Mouse (Mus musculus) embryonic facial prominence, embryonic 12.5 days (tissue): ENCODE data around the gene Olfr251. TPM values are rescaled to one million over a fixed set of nuclear protein-coding genes. Genes with fewer than 3 reads are reported as not detected.

Source experiments
- polyA plus RNA-seq: library from polyadenylated mRNA; unstranded; fragments of >200 nt; fragmentation: Nextera tagmentation; extraction: Ambion mirVana; gene quantifications from 2 replicates; pipeline ENCODE4 v1.2.1, GENCODE M21; 2016

Olfr251 gene
- polyA plus RNA-seq, 1 experiment from 2014 or later, result not detected

Other genes with a start within 250 kb of the Olfr251 start
- not detected in 2 replicates for gene Olfr890, start 234.6 kb upstream of the Olfr251 start, polyA plus RNA-seq
- not detected in 2 replicates for gene Olfr891, start 196.3 kb upstream of the Olfr251 start, polyA plus RNA-seq
- gene Olfr893, start 168.7 kb upstream of the Olfr251 start, polyA plus RNA-seq, result not detected in 2 replicates
- not detected in 2 replicates for gene Olfr894, start 159.0 kb upstream of the Olfr251 start, polyA plus RNA-seq
- gene Olfr143, start 124.3 kb upstream of the Olfr251 start, polyA plus RNA-seq, result not detected in 2 replicates
- gene Olfr895, start 109.2 kb upstream of the Olfr251 start, polyA plus RNA-seq, result not detected in 2 replicates
- not detected in 2 replicates for gene Olfr896-ps1, start 86.0 kb upstream of the Olfr251 start, polyA plus RNA-seq
- gene Olfr25, start 48.0 kb upstream of the Olfr251 start, polyA plus RNA-seq, result not detected in 2 replicates
- gene Olfr898, start 28.7 kb upstream of the Olfr251 start, polyA plus RNA-seq, result not detected in 2 replicates
- gene Olfr250, start 10.2 kb upstream of the Olfr251 start, polyA plus RNA-seq, result not detected in 2 replicates
- not detected in 2 replicates for gene Olfr147, start 24.6 kb downstream of the Olfr251 start, polyA plus RNA-seq
- not detected in 2 replicates for gene Olfr901, start 52.4 kb downstream of the Olfr251 start, polyA plus RNA-seq
- not detected in 2 replicates for gene Olfr902, start 70.6 kb downstream of the Olfr251 start, polyA plus RNA-seq
- gene Olfr904, start 86.1 kb downstream of the Olfr251 start, polyA plus RNA-seq, result not detected in 2 replicates
- not detected in 2 replicates for gene Olfr905, start 94.0 kb downstream of the Olfr251 start, polyA plus RNA-seq
- gene Olfr906, start 110.0 kb downstream of the Olfr251 start, polyA plus RNA-seq, result not detected in 2 replicates
- not detected in 2 replicates for gene Olfr907, start 118.7 kb downstream of the Olfr251 start, polyA plus RNA-seq
- gene Olfr911-ps1, start 144.5 kb downstream of the Olfr251 start, polyA plus RNA-seq, result not detected in 2 replicates
- gene Olfr910, start 160.8 kb downstream of the Olfr251 start, polyA plus RNA-seq, result not detected in 2 replicates
- gene Olfr912, start 203.1 kb downstream of the Olfr251 start, polyA plus RNA-seq, result not detected in 2 replicates
- gene Olfr913, start 215.7 kb downstream of the Olfr251 start, polyA plus RNA-seq, result not detected in 2 replicates
- not detected in 2 replicates for gene Olfr914, start 228.0 kb downstream of the Olfr251 start, polyA plus RNA-seq